Mouse (Mus musculus): ENCODE data around the gene Tsc22d4. TPM values are rescaled to one million over a fixed set of nuclear protein-coding genes. Genes with fewer than 3 reads are reported as not detected.
A peak's percentile ranks its signal among the peaks of the same experiment; 100 is the strongest.
"Not testable (repeated sequence)": the region's sequence is repeated elsewhere in the genome, so short reads cannot be mapped to it uniquely, and the experiment has no call there.

The Tsc22d4 gene
- total RNA-seq, 2 experiments from 2014 or later = 162 to 187 TPM

GRCm38 (mm10) chr5:137741023-137741931, 4.3 kb upstream of the Tsc22d4 start, which contains the start of gene Nyap1:
Gene Nyap1, minus strand, starts transcription at chr5:137741607.
- DNase-seq (ENCODE audit: low spot score in 2 of 2) = peak; percentile 60 to 71

GRCm38 (mm10) chr5:137742048-137742447, 3.5 kb upstream of the Tsc22d4 start:
- no peak for DNase-seq (ENCODE audit: low spot score in 2 of 2)

GRCm38 (mm10) chr5:137742836-137743235, 2.7 kb upstream of the Tsc22d4 start:
- no peak for DNase-seq (ENCODE audit: low spot score in 2 of 2)

- no peak for DNase-seq (ENCODE audit: low spot score in 2 of 2)
Observed at GRCm38 (mm10) chr5:137744197-137744596, 1.3 kb upstream of the Tsc22d4 start.

GRCm38 (mm10) chr5:137746282-137746850, 836 bp downstream of the Tsc22d4 start:
- peak; percentile 62 to 79 for DNase-seq (ENCODE audit: low spot score in 2 of 2)

GRCm38 (mm10) chr5:137746851-137747325, 1.4 kb downstream of the Tsc22d4 start:
- DNase-seq (ENCODE audit: low spot score in 2 of 2) = no peak

GRCm38 (mm10) chr5:137747326-137747961, 1.9 kb downstream of the Tsc22d4 start:
- no peak for DNase-seq (ENCODE audit: low spot score in 2 of 2)

- no peak for DNase-seq (ENCODE audit: low spot score in 2 of 2)
Observed at GRCm38 (mm10) chr5:137748130-137748770, 2.7 kb downstream of the Tsc22d4 start.

- DNase-seq (ENCODE audit: low spot score in 2 of 2) = no peak
Observed at GRCm38 (mm10) chr5:137749196-137749836, 3.8 kb downstream of the Tsc22d4 start.

GRCm38 (mm10) chr5:137750212-137750611, 4.7 kb downstream of the Tsc22d4 start:
- not testable (repeated sequence) for DNase-seq (ENCODE audit: low spot score in 2 of 2)

GRCm38 (mm10) chr5:137751221-137751887, 5.8 kb downstream of the Tsc22d4 start:
- DNase-seq (ENCODE audit: low spot score in 2 of 2) = no peak

GRCm38 (mm10) chr5:137751988-137752387, 6.5 kb downstream of the Tsc22d4 start:
- no peak for DNase-seq (ENCODE audit: low spot score in 2 of 2)

- no peak for DNase-seq (ENCODE audit: low spot score in 2 of 2)
Observed at GRCm38 (mm10) chr5:137753111-137753832, 7.7 kb downstream of the Tsc22d4 start.

GRCm38 (mm10) chr5:137755425-137755824, 9.9 kb downstream of the Tsc22d4 start:
- DNase-seq (ENCODE audit: low spot score in 2 of 2) = no peak

- DNase-seq (ENCODE audit: low spot score in 2 of 2) = no peak
Observed at GRCm38 (mm10) chr5:137756106-137756505, 10.6 kb downstream of the Tsc22d4 start.

GRCm38 (mm10) chr5:137756882-137757661, 11.5 kb downstream of the Tsc22d4 start:
- peak; percentile 73 to 81 for DNase-seq (ENCODE audit: low spot score in 2 of 2)

- DNase-seq (ENCODE audit: low spot score in 2 of 2) = no peak
Observed at GRCm38 (mm10) chr5:137757887-137758286, 12.4 kb downstream of the Tsc22d4 start.

- no peak for DNase-seq (ENCODE audit: low spot score in 2 of 2)
Observed at GRCm38 (mm10) chr5:137758921-137759534, 13.5 kb downstream of the Tsc22d4 start.

Measured in gastrocnemius, postnatal 4 days (tissue).